Mouse (Mus musculus) adrenal gland, postnatal 14 days (tissue): ENCODE measurements at regions not wholly inside any gene's neighbourhood (a gene's known extent, or its start where the extent isn't known, plus 50 kb on each side); places are given as distances from the start of the nearest gene placed in this dataset.

ENCODE experiments used
- DNase-seq: peaks from one replicate; pipeline ENCODE4 v3.0.0; 2021; ENCODE audit warnings: mixed read lengths

DNA sequence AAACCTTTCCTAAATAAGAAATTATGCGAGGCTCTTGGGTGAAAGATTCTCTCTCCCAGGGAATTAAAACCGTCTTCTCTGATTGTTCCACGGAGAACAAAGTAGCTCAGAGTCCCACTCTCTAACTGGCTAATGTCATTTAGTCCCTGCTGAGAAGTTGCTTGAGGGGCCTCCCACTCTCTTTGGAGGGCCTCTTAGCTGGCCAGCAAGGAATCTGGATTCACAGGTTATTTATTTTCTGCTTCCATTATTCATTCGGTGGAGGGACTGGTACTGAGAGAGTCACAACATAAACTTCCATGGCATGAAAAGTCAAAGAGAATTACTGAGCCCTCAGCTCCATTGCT, 210.8 kb downstream of the Mex3b start:
- DNase-seq = no peak

DNA sequence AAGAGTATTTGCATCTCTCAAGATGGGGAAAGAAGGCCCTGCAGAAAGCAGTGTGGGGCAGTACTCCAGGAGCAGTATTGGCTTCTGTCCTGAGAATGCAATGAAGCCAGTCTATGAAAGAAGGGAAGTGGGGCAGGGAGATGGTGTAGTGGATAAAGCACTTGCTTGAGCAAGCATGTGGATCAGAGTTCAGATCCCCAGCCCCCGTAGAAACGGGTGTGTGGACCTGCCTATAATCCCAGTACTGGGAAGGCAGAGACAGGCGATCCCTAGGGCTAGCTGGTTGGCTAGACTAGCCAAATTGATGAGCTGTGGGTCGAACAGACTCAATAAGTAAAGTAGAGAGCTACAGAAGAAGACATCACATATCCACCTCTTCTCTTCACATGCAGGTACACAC, 211.6 kb downstream of the Mex3b start:
- DNase-seq = no peak

DNA sequence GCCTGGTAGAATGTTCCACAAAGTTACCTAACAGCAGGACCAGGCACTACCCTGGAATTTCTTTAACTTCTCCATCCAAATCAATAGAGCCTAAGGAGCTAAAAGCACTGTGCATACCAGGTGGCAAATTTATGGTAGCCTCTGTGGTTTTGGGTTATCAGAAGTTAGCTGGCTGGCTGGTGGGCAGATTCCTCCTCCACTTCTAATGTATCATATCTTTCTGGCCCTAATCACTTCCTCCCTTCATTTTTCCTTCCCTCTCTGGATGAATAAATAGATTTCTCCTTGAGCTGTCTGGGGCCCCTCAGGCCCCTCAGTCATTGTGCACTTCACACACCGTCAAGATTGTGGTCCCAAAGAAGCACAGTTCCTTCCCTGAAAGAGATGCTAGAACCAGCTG, 212.7 kb downstream of the Mex3b start:
- no peak for DNase-seq

GRCm38 (mm10) chr7:83084496-83085082, 217.5 kb downstream of the Mex3b start:
- DNase-seq = no peak

- DNase-seq = no peak
Observed at GRCm38 (mm10) chr7:83085547-83086158, 218.5 kb downstream of the Mex3b start.

DNA sequence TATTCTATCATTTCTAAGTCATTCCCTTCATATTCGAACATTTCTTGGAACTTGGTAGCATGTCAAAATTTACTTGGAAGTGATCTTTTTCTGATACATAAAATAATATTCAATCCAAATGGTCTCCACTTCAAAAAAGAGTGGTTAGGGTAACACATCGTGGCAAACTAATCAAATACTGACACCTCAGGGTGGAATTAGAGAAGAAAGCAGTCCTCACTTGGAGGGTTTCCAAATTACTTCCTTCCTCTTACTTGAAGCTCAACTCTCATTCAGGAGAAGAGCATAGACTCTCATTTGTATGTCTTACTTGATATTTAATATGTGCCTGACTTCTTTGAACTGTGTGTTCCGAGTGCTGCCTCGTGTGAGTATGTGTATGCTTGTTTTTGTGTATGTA, 220.3 kb downstream of the Mex3b start:
- no peak for DNase-seq

GRCm38 (mm10) chr7:83088125-83088524, 221.0 kb downstream of the Mex3b start:
- DNase-seq = no peak

- peak; percentile 15 for DNase-seq
Observed at GRCm38 (mm10) chr7:83089330-83089982, 222.3 kb downstream of the Mex3b start.

- no peak for DNase-seq
Observed at GRCm38 (mm10) chr7:83093923-83094355, 226.8 kb downstream of the Mex3b start.

DNA sequence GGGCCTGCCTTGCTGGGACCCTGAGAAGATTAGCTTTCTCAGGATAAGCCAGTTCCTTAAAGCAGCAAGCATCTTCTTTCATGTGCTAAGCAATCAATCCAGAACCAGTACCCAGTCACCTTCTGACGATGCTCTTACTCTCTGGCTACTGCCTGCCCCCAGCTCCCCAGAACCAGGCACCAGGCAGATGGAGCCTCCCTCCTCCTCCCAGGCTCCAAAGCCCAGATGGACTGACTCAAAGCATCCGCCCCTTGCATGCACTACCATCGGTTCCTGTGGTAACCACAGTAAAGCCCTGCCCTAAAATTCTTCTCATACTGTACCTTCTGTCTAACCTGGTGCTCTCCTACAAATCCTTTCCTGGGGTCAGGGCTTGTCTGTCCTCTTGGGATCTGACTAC, 227.8 kb downstream of the Mex3b start:
- no peak for DNase-seq

- no peak for DNase-seq
Observed at GRCm38 (mm10) chr7:83095593-83095992, 228.5 kb downstream of the Mex3b start.

DNA sequence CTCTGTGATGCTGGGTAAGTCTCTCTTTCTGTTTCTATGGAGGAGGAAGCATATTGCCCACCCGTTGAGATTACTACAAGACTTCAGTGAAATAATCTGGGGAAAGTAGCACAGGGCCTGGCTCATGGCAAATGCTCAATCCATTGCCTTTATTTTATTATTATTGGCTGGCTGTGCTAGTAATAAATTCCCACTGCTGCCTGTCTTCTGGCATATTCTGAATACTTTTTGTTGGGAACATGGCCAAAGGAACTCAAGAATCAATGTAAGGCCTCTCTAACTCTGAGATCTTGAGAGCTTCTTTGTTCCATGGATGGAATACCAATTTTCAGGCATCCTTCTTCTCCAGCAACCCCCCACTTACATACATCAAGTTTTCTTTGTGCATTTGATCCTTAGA, 237.3 kb downstream of the Mex3b start:
- no peak for DNase-seq

DNA sequence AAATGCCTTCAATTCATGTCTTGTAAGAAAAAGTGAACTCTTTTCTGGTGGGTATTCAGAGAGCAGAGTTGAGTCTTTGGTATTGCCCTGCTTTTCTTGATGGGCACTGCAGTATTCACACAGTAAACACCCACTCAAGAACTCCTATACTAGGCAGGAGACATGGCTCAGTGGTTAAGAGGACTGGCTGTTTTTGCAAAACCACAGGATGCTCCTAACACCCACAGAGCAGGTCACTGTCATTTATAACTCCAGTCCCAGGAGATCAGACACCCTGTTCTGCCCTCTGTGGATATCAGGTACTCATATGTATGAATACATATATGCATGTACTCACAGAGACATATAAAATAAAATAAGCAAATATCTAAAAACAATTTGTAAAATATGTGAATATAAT, 238.5 kb downstream of the Mex3b start:
- DNase-seq = no peak

- no peak for DNase-seq
Observed at GRCm38 (mm10) chr7:83111217-83111823, 244.2 kb downstream of the Mex3b start.

DNA sequence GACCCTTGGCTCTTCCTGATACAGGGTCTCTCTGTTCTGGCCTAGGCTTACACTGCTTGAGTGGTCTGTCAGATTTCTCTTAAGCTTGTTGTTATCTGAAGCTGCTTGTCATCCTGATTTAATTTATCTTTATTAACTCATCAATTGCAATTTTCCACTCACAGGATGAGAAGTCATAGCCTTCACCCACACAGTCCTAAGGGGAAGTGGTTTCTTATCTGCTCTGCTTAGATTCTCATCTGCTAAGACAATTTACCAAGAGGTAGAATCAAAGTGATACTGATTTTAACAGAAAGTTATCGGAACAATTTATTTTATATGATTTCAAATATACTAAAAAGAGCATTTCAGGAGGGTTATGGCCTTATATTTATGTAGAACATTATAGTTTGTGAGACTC, 249.4 kb downstream of the Mex3b start:
- DNase-seq = no peak

DNA sequence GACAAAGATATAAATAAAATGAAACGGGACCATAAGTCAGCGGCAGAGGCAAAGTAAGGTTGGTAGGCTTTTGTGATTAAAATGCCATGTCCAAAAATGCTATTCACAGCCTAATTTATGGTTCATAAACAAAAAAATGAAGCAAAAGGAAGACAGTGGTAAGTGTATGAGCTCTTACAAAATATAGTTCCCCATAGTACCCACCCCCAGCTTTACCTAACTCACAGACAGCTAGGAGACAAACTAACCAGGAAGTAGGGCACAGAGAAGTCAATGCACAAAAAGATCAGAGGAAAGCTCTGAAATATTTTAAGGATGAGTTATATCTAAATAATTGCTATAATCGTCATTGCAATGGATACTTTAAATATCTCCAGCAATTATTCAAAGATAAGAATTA, 249.9 kb downstream of the Mex3b start:
- DNase-seq = no peak

- DNase-seq = no peak
Observed at GRCm38 (mm10) chr7:83126196-83126595, 259.1 kb downstream of the Mex3b start.

- DNase-seq = no peak
Observed at GRCm38 (mm10) chr7:83140216-83140615, 273.1 kb downstream of the Mex3b start.

GRCm38 (mm10) chr7:83140658-83141057, 273.5 kb downstream of the Mex3b start:
- DNase-seq = no peak

DNA sequence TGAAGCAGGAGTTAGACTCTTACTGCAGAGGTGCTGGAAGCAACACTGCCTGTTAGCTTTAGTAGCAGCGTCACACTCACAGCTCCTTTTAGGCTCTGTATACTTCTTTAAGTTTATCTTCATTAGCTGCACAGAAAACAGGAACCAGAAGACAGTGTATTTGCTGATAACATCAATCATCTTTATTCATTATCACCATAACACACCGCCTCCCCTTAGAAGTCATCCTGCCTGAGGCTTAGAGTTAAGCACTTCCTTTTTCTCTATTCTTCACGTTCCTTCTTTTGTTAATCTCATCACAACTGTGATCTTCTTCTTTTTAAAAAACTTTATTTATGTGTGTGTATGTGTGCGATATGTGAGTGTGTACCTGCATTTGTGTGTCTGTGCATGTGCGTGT, 276.9 kb downstream of the Mex3b start:
- no peak for DNase-seq

DNA sequence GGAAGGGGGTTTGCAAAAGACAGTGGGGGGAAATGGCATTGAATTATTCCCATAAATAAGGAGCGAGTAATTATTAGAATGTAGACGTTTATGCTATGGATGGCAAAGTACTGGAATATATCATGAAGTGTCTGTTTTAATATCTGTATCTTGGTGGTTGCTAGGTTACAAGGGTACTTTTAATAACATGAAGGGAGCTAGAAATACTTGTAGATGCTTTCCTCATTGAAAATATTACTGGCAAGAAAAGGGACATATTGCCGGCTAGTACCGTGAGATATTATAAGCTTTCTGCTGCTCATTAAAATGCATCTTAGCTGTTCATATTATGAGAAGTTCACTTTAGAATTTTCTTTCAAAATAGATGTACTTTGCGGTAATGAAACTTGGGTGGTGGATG, 278.4 kb downstream of the Mex3b start:
- DNase-seq = no peak

- no peak for DNase-seq
Observed at GRCm38 (mm10) chr7:83161226-83161625, 294.1 kb downstream of the Mex3b start.

DNA sequence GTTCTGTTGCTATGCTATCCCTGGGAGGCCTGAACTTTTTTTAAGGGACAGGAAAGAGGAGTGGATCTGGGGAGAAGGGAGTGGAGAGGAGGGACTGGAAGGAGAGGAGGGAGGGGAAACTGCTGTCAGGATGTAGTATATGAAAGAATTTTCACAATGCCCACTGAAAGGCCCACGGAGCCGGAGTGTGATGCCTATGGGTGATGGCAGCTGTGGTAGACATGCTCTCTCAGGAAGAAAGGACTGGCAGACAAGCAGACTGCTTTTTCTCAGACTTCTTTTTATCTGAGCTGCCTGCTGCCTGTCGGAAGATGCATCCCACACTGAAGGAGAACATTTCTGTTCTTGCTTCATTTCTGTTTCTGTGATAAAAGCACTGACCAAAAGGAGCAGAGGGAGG, 295.7 kb downstream of the Mex3b start:
- no peak for DNase-seq

DNA sequence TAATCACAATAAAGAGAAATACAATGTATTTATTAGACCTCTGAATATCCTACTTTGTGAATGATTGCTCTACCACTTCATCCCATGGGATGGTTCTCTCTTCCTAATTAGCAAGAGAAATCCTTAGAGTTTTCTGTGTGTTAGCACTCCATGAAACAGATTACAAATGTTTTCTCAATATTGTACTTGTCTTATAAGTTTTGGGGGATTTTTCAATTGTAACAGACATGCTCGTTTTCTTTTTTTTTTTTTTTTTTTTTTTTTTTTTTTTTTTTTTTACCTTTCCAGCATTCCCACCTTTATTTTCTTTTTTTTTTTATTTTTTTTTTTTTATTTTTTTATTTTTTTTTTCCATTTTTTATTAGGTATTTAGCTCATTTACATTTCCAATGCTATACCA, 312.3 kb downstream of the Mex3b start:
- DNase-seq = no peak
